Mouse (Mus musculus): ENCODE measurements around the gene Plxna2. TPM values are rescaled to one million over a fixed set of nuclear protein-coding genes. Genes with fewer than 3 reads are reported as not detected.

Gene Plxna2
- polyA plus RNA-seq, 2 experiments, result 1.1 to 1.2 TPM

DNA sequence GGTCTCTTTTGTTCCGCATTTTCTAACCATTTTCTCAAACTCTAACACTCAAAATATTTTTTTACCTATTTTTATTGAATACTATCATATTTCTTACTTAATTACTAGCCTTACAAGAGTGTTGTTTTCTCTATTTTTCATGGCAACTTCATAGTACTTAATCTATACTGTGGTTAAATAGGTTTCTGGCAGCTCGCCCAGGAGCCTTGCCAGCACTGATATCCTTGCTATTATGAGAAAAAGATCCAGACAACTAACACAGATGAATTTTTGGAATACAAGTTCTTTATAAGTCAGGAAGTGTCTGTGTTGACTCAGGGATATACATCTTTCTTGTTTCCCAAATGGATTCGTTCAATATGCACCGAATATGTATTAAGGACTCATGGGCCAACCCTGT lies 229.0 kb downstream of the Plxna2 start:
- Histone ChIP-seq H3K27ac (no peak overlapping the region), H3K4me1 (replicated peaks; ENCODE audit: control insufficient read depth in 2 of 2, insufficient read depth in 2 of 2, low read length in 1 of 2) (no peaks in the 10 kb centered on the region), H3K4me2 (ENCODE audit: low read depth) (no peak overlapping the region), H3K9ac (replicated peaks) (no peak overlapping the region), H3K27me3 (ENCODE audit: control insufficient read depth, insufficient read depth, low read length) (no peaks in the 10 kb centered on the region), H3K36me3 (replicated peaks; ENCODE audit: control insufficient read depth, insufficient read depth, low read depth) (no peaks in the 10 kb centered on the region), H3K9me3 (ENCODE audit: control insufficient read depth, low read length) (no peaks in the 10 kb centered on the region), H3K4me3 (ENCODE audit: insufficient read depth in 1 of 2, low read depth in 2 of 2, low read length in 2 of 2) (no peak overlapping the region)
- TF ChIP-seq EP300 (IDR thresholded peaks at IDR 0.05; ENCODE audit: low read depth), result no peak
- TF ChIP-seq CTCF (IDR thresholded peaks at IDR 0.05; ENCODE audit: low read depth), result no peak
- WGBS (ENCODE audit: insufficient replicate concordance), result 57% methylated on average over 4 of the region's 4 CpGs
- ATAC-seq (ENCODE audit: insufficient read depth), result no peak
- no peak for DNase-seq (ENCODE audit: low read depth in 3 of 3, low spot score in 3 of 3)

DNA sequence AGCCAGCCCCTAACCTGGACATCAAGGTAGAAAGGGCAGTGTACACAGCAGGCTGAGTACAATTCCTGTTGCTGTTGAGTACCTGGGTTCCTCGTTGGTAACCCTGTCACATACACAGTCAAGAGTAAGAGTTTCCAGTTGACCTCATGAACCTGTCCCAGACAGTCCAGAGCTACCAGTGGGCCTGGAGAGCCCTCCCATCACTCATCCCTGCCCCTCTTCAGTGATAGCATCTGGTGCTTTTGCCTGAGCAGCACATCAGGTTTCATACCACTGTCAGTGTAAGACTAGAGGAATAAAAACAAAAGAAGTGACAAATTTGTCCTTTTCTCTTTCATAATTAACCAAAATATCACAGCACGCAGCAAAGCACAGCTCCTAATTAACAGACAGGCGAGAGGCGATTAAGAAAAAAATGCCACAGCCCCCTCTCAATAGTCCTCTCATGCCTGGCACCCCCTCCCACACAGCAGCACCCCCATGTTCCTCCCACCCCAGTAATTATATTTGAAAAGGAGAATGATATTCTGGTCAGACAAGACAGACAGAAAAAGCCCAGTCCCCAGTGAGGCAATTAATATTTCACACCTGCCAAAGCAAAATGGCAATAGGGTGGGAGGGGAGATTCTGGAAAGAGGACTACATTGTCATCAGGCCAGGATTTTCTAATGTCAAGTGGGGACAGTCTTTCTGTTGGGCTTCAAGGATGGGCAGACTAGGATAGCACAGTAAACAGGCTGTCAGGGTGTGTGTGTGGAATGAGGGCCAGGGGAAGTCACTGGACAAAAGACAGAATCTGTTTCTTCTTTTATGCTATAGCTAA lies 233.4 kb downstream of the Plxna2 start:
- Histone ChIP-seq H3K9ac (replicated peaks) (no peak overlapping the region), H3K27me3 (ENCODE audit: control insufficient read depth, insufficient read depth, low read length) (no peaks in the 10 kb centered on the region), H3K4me2 (ENCODE audit: low read depth) (no peak overlapping the region), H3K27ac (no peak overlapping the region), H3K4me1 (replicated peaks; ENCODE audit: control insufficient read depth in 2 of 2, insufficient read depth in 2 of 2, low read length in 1 of 2) (no peaks in the 10 kb centered on the region), H3K4me3 (ENCODE audit: insufficient read depth in 1 of 2, low read depth in 2 of 2, low read length in 2 of 2) (no peak overlapping the region), H3K36me3 (replicated peaks; ENCODE audit: control insufficient read depth, insufficient read depth, low read depth) (no peaks in the 10 kb centered on the region), H3K9me3 (ENCODE audit: control insufficient read depth, low read length) (no peaks in the 10 kb centered on the region)
- DNase-seq (ENCODE audit: low read depth in 3 of 3, low spot score in 3 of 3) (no peak), ATAC-seq (ENCODE audit: insufficient read depth) (no peak)
- WGBS (ENCODE audit: insufficient replicate concordance), result 53% methylated on average over 4 of the region's 4 CpGs
- no peak for TF ChIP-seq EP300 (IDR thresholded peaks at IDR 0.05; ENCODE audit: low read depth)

DNA sequence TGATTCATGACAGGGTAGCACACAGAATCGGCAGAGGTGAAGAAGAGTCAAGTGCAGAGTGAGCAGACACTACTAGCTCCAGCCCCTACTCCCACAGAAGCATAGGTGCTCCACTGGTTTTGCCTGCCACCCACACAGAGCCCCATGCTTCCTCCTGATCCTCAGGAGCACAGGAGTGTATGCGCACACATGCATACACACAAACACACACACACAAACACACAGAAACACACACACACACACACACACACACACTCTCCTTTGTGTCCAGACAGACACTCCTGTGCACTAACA lies 234.0 kb downstream of the Plxna2 start:
- H3K4me3 ChIP-seq (ENCODE audit: insufficient read depth in 1 of 2, low read depth in 2 of 2, low read length in 2 of 2), result no peak overlapping the region
- 73% methylated on average over 2 of the region's 2 CpGs for WGBS (ENCODE audit: insufficient replicate concordance)
- TF ChIP-seq EP300 (IDR thresholded peaks at IDR 0.05; ENCODE audit: low read depth) (no peak), CTCF (IDR thresholded peaks at IDR 0.05; ENCODE audit: low read depth) (no peak)
- DNase-seq (ENCODE audit: low read depth in 3 of 3, low spot score in 3 of 3) (no peak), ATAC-seq (ENCODE audit: insufficient read depth) (no peak)
- H3K36me3 ChIP-seq (replicated peaks; ENCODE audit: control insufficient read depth, insufficient read depth, low read depth), result no peaks in the 10 kb centered on the region
- H3K27ac ChIP-seq, result no peak overlapping the region
- H3K9me3 ChIP-seq (ENCODE audit: control insufficient read depth, low read length), result no peaks in the 10 kb centered on the region
- H3K4me2 ChIP-seq (ENCODE audit: low read depth), result no peak overlapping the region
- H3K9ac ChIP-seq (replicated peaks), result no peak overlapping the region
- H3K27me3 ChIP-seq (ENCODE audit: control insufficient read depth, insufficient read depth, low read length), result no peaks in the 10 kb centered on the region
- no peaks in the 10 kb centered on the region for H3K4me1 ChIP-seq (replicated peaks; ENCODE audit: control insufficient read depth in 2 of 2, insufficient read depth in 2 of 2, low read length in 1 of 2)

Small RNAs within 50 kb of the gene (microRNA-seq; reads per million reads assigned to microRNA genes)
- not detected for gene Mir3962
